Mouse (Mus musculus) heart, postnatal 36 days (tissue): ENCODE data around the gene Spag9. TPM values are rescaled to one million over a fixed set of nuclear protein-coding genes. Genes with fewer than 3 reads are reported as not detected.

Experiments
- DNase-seq, 2 experiments: peaks; one replicate each; pipeline ENCODE4 v3.0.0; 2021 to 2022
- intact Hi-C: fragments of 180-260 bp; cut with DNase I; formaldehyde crosslinking; loops from one replicate; pipeline ENCODE4 v1.15.1; 2025
- total RNA-seq, 2 experiments: library from RNA; stranded (reverse); gene quantifications; 2 replicates each; pipeline ENCODE4 v1.2.3; 2021

Gene Spag9
- total RNA-seq, 2 experiments from 2014 or later = 147 to 159 TPM

DNA sequence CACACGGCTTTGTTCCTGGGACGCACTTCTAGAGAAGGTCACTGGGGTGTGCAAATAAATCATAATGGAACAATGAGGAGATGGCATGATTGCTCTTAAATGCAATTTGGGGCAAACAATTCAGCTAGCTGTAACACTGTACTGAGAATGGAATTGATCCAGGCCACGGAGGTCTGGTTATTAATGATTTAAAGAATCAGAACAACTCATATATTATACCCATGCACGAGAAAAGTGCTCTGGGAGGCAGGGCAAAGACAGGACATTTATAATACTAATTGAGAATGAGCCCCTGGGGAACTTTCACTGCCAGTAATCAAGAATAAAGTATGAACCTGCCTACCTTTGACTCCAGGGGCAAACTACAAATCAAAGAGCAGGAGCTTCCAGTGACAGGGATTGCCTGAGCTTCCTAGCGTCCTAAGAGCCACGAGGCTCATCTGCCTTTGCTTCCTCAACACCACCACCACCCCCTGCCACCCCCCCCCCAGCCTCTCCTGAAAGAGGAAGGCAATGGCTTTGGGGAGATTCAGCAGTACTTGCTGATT is 16.3 kb upstream of the Spag9 start:
- no peak for DNase-seq
- intact Hi-C loops = no loop called here

DNA sequence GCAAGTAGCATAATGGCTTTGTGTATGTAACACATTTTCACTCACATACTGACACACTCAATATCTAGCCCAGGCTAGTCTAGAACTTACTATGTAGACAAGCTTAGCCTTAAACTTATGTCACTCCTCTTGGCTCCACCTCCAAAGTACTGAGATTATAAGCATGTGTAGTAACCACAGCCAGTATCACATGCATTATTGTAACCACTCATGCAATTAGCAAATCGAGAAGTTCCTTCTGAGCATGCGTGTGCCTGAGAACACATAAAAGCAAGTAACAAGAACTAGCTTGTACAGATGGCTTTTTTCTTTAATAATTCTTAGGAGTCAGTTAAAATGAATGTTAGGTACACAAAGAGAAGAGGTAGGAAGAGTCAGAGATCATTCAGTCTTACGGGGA is 11.3 kb upstream of the Spag9 start:
- no peak for DNase-seq
- intact Hi-C loops = no loop called here

DNA sequence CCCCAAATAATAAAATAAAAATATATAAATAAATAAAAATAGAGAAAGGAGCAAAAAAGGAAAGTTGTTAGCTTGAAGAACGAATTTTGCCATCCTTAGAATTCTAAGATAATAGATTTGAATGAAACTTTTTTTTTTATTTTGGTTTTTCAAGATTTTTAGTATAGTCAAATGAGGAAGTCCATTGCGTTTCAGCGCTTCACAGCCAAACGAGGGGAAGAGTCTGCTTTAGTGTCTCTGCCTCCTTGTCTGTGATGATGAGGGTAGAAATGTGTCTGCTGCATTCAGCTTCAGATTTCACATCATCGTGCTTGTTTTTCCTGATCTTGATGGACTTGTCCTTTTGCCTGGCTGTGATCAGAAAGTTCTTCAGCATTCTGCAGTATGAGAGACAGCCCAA is 10.6 kb upstream of the Spag9 start:
- intact Hi-C loops = no loop called here
- DNase-seq = no peak

DNA sequence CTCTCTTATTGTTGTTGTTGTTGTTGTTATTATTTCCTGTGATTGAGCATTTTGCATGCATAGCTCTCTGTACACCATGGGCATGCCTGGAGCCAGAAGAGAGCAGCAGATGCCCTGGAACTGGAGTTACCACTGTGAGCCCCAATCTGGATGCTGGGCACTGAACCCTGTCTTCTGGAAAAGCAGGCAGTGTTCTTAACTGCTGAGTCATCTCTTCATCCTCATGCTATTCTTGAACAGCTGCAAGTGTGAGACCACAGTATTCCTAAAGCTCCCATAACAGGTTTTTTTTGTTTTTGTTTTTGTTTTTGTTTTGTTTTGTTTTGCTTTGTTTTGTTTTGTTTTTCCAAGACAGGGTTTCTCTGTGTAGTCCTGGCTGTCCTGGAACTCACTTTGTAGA is 9.6 kb upstream of the Spag9 start:
- no peak for DNase-seq
- intact Hi-C loops = loop anchor here (2.0 kb wide), 1 partner anchor 17 kb away; the partner anchor contains the start of genes Gm20390 and Nme1

DNA sequence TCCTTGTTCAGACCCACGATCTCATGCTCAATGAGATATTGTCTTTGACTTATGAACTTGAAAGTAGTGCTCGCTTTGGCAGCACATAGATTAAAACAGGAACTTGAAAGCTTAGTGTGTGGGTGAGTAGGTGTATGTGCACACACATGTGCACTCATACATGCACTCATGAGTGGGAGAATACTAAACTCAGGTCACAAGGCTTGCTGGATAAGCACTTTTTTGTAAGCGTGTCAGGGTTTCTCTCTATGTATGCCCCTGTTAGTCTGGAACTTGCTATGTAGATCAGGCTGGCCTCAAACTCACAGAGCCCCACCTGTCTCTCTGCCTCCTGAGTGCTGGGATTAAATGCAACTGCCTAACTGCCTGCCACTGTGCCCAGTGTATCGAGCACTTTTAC is 8.9 kb upstream of the Spag9 start:
- intact Hi-C loops = loop anchor here (2.0 kb wide), 1 partner anchor 18 kb away; the partner anchor contains the start of genes Gm20390 and Nme1
- DNase-seq = no peak

DNA sequence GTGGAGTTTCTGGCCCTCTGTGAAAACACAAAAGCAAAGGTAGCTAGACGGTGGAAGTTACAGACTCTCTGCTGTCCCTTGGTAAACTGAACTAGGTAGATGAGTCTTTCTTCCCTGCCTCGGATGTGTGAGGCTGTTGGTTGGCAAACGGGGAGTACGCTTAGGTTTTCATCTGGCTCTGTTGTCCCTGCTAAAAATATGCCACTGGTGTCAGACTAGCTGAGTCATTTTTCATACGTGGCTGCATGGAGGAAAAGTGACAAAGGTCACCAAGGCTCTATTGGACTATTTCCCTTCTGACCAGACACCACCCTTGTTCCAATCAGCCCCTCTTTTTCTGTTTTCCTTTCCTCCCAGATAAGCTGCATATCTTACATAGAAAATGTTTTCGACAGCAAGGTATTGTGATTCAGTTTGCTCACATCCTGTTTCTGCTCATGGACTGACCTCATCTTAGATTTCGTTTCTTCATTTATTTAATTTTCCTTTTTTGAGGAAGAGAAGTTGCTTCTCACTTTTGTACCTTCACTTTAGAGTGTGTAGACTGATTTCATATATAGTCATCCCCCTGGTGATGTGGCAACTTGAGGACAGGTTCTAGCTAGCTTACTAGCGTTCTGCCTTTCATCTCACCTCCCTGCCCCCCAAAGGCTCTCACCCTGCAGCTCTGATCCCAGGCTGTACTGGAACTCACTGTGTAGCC is 8.1 kb upstream of the Spag9 start:
- DNase-seq = peak; percentile 41 to 59
- intact Hi-C loops = loop anchor here (2.0 kb wide), 1 partner anchor 19 kb away; the partner anchor contains the start of genes Gm20390 and Nme1

DNA sequence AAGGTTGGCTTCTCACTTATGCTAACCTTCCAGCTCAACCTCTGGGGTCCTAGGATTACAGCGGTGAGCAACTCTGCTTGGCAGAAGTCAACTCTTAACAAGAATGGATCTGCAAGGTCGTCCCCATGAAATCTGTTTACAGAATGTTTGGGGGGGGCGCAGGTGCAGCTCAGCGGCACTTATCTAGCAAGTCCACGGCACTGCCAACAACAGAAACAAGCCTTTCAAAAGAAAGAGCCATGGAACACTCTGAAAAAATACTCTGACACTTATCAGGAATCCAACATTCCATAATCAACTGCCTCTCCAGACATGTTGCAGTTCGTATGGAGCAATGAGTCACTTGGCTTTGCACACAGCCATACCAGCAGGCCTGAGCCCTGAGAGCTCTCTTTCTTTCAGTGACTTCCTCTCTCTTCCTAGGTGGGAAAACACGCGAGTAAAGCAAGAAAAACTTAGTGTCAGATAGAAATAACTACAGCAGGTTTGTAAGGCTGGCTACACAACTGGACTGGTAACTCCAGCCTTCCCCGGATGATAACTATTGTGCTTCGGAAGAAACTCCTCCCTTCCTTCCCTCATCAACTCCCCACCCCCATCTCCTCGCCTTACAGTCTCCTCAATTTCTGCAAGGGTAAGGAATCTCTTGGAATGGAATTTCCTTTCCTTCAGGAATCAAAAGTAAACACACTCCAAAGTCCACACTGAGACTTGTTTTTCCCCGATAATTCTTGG is 7.4 kb upstream of the Spag9 start:
- intact Hi-C loops = no loop called here
- DNase-seq = peak; percentile 20 to 46

DNA sequence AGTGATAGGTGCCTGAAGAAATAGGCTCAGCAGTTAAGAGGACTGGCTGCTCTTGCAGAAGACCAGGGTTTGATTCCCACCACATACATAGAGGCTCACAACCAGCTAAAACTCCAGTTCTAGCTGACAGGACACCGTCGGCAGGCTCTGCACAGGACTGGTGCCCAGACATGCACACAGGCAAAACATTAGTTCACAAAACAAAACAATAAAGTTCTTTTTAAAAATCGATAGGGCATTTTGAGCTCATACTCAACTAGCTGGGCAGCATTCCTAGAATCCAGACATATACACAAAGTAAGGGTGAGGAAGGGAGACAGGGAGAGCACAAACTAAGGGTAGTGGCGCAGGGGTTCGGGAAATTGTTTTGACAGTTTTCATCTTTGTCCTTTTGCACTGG is 1.4 kb upstream of the Spag9 start:
- peak in 1 of 2 experiments; percentile 28 for DNase-seq
- intact Hi-C loops = loop anchor here (10.0 kb wide), 1 partner anchor 220 kb away; the partner anchor contains the start of gene Tob1

DNA sequence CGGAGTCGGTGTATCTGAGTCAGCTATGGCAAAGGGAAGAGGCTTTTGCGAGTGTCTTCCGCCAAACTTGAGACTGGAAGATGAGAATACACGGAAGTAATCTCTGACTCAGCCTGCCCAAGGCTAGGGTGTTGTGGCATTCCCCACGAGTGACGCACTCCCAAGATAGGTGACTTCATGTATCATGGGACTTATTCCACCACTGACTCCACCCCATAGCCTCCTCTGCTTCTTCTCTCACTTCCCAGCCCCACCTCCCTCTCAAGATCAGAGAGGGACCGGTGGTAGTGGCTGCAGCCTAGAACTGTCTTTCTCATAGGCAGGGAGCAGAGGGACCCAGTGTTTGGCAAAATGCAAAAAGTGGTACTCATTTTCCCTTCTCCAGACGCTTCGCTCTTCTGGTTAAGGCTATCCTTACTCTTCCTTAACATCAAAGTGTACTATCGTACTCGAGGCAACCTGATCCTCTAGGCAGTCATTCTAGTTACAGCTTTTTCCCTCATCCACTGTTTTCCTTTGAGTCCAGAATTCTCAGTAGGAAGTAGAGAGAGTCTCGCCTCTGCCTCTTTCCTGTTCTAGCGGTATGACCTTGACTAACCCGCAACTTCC is 676 bp upstream of the Spag9 start:
- intact Hi-C loops = loop anchor here (5.0 to 10.0 kb wide), 2 partner anchors 38 to 220 kb away; partner anchors contain the start of genes Nme2 and Tob1
- DNase-seq = peak; percentile 80 to 83

DNA sequence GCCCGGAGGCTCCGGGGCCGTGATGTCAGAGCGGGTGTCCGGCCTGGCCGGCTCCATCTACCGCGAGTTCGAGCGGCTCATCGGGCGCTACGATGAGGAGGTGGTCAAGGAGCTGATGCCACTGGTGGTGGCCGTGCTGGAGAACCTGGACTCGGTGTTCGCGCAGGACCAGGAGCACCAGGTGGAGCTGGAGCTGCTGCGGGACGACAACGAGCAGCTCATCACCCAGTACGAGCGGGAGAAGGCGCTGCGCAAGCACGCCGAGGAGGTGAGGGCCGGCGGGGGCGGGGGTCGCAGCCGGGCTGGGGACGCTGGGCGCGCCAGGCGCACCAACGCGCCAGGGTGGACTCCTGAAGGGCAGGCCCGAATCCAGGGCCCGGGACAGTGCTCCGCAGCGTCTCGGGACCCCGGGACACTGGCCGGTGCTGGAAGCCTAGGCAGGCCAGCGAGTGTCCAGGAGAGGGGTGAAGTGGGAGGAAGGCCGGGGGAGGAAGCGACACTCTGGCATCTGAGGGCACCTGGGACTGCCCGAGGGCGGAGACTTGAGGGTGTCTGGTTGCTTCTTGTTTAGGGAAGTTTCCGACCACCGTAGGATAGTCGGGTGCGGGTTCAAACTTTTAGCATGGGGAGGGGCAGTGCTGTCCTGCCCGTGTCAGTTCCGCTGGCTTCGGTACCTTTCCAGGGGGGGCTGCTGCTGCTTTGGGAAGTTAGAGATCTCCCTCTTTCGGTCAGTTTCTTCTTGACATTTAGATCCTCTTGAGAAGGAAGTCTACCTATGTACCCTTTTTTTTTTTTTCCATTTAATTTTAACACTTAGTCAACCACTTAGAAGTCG is 632 bp downstream of the Spag9 start:
- peak; percentile 53 to 66 for DNase-seq
- intact Hi-C loops = loop anchor here (1.0 to 10.0 kb wide), 3 partner anchors 28 to 218 kb away; partner anchors contain the start of genes Gm20390, Nme1, Nme2 and Tob1

DNA sequence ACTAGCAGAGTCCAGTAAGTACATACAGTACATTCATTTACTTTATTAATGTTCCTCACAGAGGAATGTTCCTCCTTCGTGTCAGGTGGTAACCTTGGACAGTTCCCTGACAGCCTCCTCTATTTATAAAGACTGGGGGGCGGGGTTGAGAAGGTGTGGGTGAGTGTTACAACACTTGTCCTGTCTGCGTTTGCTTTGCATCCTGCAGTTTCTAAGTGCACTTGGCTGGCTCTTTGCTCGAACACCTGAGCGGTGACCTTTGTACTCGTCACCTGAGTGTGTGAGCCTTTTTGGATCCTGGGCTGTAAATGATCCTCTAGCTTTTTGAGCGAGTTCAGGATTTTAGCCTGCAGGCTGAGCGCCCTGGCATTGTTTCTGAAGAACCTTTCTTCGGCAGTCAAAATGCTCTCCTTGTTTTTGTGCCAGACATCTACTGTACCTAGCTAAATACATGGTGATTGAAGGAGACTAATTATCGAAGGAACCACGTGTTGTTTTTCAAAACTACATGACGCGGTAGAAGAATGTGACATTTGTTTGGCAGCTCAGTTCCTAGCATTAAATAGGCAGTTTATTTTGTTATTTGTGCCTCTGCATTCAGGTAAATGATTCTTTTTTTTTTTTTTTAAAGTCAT is 1.4 kb downstream of the Spag9 start:
- peak; percentile 21 to 39 for DNase-seq
- intact Hi-C loops = loop anchor here (1.0 to 10.0 kb wide), 3 partner anchors 29 to 218 kb away; partner anchors contain the start of genes Gm20390, Nme1, Nme2 and Tob1

DNA sequence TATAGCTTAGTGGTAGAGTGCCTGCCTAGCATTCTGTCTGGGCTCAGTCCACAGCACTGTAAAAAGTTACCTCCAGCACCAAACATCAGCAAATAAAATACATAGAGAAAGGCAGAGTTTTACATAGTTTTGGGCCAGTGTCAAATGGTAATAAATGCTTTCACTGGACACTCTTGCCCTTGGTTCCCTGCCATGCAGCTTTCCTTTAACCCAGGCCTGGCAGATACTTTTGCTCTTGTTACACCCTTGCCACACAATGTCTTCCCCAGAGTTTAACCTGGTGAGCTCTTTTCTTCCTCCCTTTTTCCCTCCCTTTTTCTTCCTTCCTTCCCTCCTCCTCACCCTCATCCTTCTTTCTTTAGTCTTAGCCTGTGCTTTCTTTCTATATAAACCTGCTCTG is 3.4 kb downstream of the Spag9 start:
- no peak for DNase-seq
- intact Hi-C loops = loop anchor here (5.0 to 10.0 kb wide), 2 partner anchors 42 to 216 kb away; partner anchors contain the start of genes Nme2 and Tob1

DNA sequence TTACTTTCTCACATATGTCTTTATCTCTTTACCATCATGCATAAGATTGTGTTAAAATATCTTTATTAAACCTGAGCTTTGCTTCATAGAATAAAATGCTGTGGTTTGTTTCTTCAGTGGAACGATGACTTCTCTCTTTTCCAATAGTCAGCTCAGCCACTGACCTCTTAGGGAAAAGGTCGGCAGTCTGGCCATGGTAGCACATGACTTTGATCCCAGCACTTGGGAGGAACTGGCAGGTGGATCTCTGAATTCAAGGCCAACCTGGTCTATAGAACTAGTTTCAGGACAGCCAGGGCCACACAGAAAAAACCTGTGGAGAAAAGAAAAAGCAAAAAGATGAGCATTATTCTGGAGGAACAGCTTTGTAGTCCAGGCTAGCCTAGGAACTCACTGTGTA is 7.5 kb downstream of the Spag9 start:
- intact Hi-C loops = no loop called here
- DNase-seq = no peak

DNA sequence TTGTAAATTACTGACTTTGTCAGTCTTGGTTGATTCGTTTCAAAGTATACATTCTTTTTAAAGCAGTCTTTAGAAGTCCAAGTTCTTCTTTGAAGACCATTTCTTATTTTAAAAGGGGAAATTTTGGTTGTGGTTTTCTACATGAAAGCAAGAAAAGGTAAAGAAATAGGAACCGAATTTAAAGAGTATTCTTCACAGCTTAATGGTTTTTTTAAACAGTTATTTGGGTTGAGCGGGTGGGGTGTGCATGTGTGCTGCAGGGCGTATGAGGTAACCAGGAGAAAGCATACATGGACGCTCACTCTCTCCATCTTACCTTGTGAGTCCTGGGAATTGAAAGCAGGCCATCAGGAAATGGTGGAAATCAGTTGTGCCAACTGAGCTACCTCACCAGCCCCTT is 23.2 kb downstream of the Spag9 start:
- DNase-seq = no peak
- intact Hi-C loops = no loop called here

DNA sequence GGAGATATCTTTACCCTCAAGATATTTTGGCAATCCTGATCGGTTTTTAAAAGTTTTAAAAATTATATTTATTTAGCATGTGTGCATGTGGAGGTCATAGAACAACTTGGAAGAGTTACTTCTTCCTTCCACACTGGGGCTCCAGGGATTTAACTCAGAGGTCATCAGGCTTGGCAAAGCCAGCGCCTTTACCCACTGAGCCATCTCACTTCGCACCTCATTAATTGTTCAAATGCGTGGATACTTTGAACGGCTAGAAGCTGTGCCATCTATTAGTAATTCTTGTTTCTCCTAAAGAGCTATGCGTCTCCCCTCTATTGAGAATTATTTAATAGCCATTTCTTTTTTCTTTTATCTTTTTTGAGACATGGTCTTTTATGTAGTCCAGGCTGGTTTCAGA is 24.5 kb downstream of the Spag9 start:
- intact Hi-C loops = no loop called here
- DNase-seq = no peak

DNA sequence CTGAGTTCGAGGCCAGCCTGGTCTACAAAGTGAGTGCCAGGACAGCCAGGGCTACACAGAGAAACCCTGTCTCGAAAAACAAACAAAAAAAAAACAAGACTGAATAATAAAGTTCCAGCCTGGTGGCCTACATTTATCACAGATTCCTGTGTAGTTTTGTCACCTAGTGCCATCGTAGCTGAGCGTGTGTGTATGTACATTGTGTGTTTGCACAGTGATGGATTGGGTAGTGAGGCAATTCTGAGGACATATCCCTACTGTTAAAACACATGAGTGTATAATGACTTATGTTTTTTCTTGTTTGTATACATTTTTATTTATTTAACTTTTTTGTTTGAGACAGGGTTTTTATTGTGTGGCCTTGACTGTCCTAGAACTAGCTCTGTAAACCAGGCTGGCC is 30.4 kb downstream of the Spag9 start:
- intact Hi-C loops = no loop called here
- no peak for DNase-seq

DNA sequence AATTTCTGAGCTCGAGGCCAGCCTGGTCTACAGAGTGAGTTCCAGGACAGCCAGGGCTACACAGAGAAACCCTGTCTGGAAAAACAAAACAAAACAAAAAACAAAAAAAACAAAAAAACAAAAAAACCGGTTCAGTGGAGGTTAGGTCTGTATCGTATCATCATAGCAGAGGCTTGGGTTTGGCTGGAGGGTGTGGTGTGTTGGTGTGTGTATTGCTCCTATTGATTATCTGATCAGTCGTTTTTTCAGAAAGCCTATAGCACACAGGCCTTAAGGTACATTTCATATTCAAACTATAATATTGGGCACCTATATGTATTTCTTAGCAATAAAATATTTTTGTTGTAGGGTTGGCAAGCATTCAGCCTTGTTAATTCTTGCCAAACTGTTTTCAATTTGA is 36.2 kb downstream of the Spag9 start:
- no peak for DNase-seq
- intact Hi-C loops = loop anchor here (5.0 kb wide), 1 partner anchor 65 kb away; the partner anchor contains the start of genes Gm20390 and Nme1

DNA sequence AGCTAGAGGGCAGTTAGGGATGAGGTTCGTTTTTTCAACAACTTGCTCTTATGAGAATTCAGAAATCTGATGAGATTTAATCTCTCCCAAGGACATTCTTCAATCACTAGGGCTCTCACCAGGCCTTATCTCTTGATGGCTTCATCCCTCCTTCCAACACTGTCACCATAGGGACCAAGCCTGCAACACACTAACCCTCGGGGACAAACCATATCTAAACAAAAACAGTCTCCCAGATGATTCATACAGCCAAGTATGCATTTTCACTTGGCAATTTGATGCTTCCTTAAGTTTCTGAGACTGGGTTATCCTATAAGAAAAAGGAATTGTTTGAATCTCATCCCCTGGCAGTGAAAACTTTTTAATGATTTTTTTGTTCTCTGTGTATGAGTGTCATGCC is 37.1 kb downstream of the Spag9 start:
- intact Hi-C loops = loop anchor here (5.0 kb wide), 1 partner anchor 66 kb away; the partner anchor contains the start of genes Gm20390 and Nme1
- DNase-seq = no peak

DNA sequence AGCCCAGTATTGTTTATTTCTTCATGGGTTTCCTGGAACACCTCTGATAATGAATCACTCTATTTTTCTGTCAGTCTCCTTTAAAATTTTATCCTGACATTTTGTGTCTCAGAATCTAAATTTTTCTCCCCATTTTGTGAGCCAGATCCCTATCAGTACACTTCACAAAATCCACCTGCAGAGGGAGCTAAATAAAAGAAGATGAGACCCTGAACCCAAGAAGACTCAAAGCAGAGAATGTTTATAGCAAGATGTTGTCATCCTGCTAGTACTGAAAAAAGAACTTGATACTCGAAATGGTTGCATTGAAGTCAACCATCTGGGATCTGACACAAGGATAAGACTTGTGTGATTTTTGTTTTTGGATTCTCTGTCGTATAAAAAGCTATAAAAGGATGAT is 40.1 kb downstream of the Spag9 start:
- no peak for DNase-seq
- intact Hi-C loops = loop anchor here (5.0 kb wide), 1 partner anchor 36 kb away; no protein-coding TSS in a partner anchor
